Mouse (Mus musculus) testis, postnatal 10 days (tissue): ENCODE measurements around the gene Kcnip2.
"Not testable (repeated sequence)": the region's sequence is repeated elsewhere in the genome, so short reads cannot be mapped to it uniquely, and the experiment has no call there.

Source experiments
- DNase-seq: peaks from one replicate; pipeline ENCODE4 v3.0.0; 2021; ENCODE audit warnings: low spot score

The Kcnip2 gene

GRCm38 (mm10) chr19:45811028-45811674, 4.7 kb downstream of the Kcnip2 start:
- DNase-seq = no peak

- DNase-seq = no peak
Measured at GRCm38 (mm10) chr19:45807732-45808131, 8.1 kb downstream of the Kcnip2 start.

GRCm38 (mm10) chr19:45805817-45806216, 10.0 kb downstream of the Kcnip2 start:
- DNase-seq = not testable (repeated sequence)

GRCm38 (mm10) chr19:45804593-45805368, 11.1 kb downstream of the Kcnip2 start:
- DNase-seq = no peak

- no peak for DNase-seq
Measured at GRCm38 (mm10) chr19:45803408-45803807, 12.5 kb downstream of the Kcnip2 start.

DNA sequence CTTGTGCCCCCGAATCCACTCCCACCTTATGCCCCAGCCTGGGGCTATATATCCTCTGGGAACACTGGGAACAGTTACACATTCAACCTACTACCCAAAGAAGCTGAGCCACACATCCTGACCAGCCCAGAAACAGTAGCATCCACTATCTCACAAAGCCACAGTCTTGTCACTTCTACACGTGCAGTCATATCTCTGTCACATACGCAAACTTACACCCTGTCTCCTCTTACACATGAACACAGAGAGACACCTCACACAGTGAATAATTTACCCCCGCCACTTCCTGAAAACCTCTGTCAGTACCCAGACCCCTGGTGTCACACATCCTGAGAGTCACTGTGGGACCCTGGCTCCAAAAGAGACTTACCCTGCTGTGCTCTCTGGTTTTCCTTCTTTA, 13.2 kb downstream of the Kcnip2 start:
- no peak for DNase-seq

GRCm38 (mm10) chr19:45796879-45797278, 19.0 kb downstream of the Kcnip2 start:
- no peak for DNase-seq

DNA sequence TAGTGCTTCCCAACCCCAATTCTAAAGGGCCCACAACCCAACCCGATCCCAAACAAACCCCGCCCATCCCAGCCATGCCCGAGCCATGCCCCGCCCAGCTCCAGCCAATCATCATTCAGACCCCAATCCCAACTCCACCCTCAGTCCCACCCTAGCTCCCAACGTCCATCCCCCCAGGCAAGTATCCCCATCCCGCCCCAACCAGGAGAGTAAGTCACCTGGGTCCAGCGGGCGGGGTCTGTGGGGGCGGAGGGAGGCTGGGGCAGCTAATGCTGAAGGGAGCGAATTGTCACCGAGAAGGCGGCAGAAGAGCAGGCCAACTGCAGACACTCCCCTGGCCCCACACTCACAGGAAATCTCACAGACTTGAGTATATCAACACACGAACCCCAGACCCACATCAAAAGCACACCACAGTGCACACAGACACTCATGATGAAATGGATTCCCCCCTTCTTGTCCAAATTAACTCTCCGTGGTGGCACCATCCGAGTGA, 19.8 kb downstream of the Kcnip2 start:
- DNase-seq = peak; percentile 61

DNA sequence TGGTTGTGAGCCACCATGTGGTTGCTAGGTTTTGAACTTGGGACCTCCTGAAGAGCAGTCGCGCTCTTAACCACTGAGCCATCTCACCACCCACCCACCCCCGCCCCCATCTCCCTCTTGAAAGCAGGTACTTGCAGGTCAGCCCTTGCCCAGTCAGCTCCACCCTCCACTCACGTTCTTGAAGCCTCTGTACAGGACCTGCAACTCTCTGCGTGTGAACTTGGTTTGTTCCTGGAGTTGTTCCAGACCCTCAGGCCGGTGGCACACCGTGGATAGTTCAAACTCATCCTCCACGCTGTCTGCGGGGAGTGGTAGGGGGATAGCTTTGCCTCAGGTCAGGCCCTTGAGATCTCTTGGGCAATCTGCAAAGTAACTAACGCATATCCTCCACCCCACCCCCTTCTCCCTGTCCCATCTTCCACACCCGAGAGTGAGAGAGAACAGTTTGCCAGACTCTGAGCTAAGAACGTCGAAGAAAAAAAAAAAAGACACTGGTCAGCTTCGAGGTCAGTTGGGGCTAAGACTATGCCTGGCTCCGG, 20.4 kb downstream of the Kcnip2 start:
- no peak for DNase-seq

DNA sequence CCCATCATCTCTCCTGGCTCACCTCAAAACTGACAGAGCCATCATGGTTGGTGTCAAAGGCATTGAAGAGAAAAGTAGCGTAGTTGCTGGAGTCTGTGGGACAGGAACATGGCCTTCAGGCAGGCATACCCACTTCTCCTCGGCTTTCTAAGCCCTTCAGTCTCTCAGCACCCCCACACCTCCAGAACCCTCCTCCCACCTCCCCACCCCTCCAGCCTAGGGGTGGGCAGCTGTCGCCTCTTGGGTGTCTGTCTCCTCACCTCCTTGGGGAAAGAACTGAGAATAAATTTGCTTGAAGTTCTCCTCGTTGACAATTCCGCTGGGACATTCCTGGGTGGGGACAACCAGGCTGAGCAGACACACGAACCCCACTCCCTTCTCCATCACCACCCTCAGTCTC, 21.1 kb downstream of the Kcnip2 start:
- DNase-seq = no peak

DNA sequence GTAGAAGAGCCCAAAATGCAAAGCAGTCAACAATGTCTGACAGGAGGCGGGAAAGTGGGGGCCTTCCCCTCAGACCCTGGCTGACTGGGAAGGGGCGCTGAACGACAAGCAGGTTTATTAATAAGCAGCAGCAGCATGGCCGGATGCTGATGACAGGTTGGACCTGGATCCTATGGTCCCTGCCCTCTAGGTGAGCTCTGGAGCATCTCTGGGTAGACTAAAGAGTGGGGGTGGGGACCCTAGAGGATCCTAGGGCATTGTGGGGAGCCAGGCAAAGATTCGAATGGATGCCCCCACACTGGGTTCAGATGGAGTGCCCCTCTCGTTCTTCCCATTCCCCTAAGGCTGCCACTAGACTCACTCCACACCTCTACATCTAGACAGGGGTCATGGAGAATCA, 23.5 kb downstream of the Kcnip2 start:
- DNase-seq = no peak

DNA sequence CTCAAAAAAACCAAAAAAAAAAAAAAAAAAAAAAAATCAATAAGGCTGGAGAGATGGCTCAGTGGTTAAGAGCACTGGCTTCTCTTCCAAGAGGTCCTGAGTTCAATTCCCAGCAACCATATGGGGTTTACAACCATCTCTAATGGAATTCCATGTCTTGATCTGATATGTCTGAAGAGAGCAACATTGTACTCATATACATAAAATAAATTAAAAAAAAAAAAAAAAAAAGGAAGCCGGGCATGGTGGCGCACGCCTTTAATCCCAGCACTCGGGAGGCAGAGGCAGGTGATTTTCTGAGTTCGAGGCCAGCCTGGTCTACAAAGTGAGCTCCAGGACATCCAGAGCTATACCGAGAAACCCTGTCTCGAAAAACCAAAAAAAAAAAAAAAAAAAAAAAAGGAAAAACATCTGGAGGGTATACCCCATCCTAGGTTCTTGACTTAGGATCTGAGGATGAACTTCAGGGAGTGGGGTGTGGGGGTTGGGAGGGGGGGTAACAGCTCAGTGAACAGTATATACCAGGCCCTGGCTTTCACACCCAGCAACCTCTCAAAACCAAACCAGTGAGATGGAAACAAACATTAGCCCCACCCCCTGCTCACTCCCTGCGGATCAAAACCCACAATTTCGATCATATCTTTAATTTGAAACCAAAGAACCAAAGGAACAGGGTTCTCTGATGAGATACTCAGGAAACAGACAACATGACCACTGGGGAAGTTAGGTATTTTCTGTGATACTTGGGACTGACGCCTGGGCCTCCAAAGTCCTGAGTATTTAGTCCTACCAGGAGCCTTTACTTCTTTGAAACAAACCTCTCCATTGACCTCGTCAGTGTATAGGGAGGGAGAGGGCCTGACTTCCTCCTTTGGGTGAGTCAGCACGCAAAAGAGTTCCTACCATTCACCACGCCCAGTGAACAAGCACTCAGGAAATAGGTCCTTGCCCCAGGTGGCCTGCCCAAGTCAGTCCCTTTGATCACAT, 25.7 kb downstream of the Kcnip2 start:
- no peak for DNase-seq

DNA sequence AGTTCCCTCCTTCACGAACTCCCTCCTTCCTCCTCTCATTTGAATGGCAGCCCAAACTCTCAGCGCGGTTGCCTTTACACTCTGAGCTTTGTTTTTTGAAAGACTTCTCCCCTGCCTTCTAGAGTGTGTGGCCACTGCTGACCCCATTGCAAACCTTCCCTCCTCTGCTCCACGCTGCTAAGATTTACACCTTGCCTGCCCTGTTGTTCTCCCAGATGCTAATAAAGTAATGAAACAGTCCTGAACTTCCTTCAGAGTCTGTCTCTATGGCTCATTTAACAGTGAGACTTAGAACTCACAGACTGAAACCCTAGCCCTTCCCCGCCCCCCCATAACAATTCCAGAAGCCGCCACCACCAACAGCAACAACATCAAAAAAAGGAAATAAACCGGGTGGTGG, 26.5 kb downstream of the Kcnip2 start:
- no peak for DNase-seq

- no peak for DNase-seq
Measured at GRCm38 (mm10) chr19:45788337-45788736, 27.5 kb downstream of the Kcnip2 start.

GRCm38 (mm10) chr19:45787450-45787849, 28.4 kb downstream of the Kcnip2 start:
- DNase-seq = no peak

- no peak for DNase-seq
Measured at GRCm38 (mm10) chr19:45785470-45785869, 30.4 kb downstream of the Kcnip2 start.

- no peak for DNase-seq
Measured at GRCm38 (mm10) chr19:45783933-45784576, 31.8 kb downstream of the Kcnip2 start.

GRCm38 (mm10) chr19:45783181-45783932, 32.5 kb downstream of the Kcnip2 start, which contains the start of gene Mgea5:
Gene Mgea5, minus strand, starts transcription at chr19:45783837.
- peak; percentile 97 for DNase-seq

DNA sequence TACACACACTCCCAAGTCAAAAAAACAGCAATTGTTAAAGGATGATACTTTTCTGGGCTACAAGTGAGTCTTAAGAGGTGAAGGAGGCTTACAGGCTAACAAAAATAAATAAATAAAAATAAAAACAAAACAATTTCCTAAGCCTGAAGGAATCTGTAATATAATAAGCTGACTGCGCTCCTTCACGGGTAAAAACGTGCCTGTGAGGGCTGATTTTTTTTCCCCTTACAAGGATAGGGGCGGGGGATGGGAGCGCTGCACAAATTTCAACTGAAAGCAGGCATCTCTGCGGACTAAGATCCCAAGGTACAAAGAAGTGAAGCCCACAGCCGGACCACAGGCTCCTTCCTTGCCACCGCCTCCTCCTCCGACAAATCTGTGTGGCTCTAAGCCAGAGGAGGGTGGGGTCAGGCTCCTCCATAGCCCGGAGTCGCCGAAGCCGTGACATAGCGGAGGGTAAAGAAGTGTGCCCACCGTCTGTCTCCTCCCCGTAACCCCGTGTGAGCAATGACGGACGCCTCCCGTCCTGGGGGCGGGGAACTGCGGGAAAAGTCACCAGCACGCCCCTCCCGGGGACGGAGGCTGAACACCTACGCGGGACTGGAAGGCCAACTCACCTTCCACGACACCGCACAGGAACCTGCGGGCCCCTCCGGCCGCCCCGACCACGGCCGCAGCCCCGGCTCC, 33.4 kb downstream of the Kcnip2 start:
- peak; percentile 86 for DNase-seq

DNA sequence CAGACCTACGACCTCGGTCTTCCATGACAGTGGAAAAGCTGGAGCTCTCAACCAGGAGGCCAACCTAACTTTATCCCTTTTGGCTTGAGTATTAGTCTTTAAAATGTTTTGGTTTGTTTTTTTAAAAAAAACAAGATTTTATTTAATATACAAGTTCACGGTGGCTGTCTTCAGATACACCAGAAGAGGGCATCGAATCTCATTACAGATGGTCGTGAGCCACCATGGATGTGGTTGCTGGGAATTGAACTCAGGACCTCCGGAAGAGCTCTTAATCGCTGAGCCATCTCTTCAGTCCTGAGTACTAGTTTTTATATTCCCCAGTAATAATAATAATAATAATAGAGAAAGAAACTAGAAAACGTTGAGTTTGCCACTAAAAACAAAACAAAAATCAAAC, 34.2 kb downstream of the Kcnip2 start:
- no peak for DNase-seq
